Mouse (Mus musculus) brain, adult 10 weeks (tissue): Measurements from ENCODE around the gene Olfr170. TPM values are rescaled to one million over a fixed set of nuclear protein-coding genes. Genes with fewer than 3 reads are reported as not detected.

Source experiments
- polyA plus RNA-seq: library from polyadenylated mRNA; stranded (reverse); fragments of 350-450 nt; fragmentation: Illumina TruSeq; extraction: RNeasy Lipid Tissue Mini Kit (QIAGEN cat#74804); gene quantifications from one replicate; pipeline ENCODE4 v1.2.3, GENCODE M21; 2015; ENCODE audit warnings: low read depth, low replicate concordance

The Olfr170 gene
- not detected for polyA plus RNA-seq

DNA sequence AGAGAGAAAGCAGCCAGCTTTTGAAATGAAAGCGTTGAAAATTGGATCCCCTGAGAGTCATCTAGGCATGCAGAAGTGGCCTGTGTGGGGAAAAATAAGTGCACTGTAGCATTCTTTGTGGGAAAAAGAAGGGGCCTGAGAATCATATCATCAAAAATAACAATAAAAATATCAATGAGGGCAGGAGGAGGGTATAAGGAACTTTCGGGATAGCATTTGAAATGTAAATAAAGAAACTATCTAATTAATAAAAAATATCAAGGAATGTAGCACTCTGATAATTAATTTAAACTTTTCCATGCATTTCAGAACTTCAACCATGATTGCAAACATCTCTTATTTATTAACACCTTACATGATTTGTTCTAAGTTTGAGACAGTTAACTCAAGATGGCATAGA is at the start of gene Olfr170:
Gene Olfr170 (minus strand): TSS at position 101 of the 400 bp plus-strand sequence.

DNA sequence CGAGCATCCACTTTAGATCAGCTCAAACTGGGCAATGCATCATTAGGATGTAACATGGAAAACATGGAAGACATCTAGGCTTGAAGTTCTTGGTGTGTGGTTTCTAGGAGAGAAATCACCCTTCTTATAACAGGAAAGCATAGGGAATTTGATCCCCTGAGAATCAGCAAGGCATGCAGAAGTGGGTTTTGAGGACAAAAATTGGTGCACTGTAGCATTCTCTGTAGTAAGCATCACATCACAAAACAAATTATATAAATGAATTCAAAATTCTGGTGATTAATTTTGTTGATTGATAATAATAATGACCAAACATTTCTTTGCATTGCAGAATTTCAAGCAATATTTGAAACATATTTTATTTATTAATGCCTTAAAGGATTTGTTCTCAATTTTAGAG is 18.1 kb upstream of the Olfr170 start, which contains the start of gene Olfr171:
Gene Olfr171 (minus strand): TSS at position 101 of the 400 bp plus-strand sequence.

DNA sequence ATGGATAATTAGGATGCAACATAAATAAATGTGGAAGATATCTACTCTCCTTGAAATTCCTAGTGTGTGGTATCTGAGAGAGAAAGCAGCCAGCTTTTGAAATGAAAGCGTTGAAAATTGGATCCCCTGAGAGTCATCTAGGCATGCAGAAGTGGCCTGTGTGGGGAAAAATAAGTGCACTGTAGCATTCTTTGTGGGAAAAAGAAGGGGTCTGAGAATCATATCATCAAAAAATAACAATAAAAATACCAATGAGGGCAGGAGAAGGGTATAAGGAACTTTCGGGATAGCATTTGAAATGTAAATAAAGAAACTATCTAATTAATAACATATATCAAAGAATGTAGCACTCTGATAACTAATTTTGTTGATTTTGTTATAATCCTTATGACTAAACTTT is 40.0 kb downstream of the Olfr170 start, which contains the start of gene Olfr169:
Gene Olfr169 (minus strand): TSS at position 101 of the 400 bp plus-strand sequence.

Other genes starting within 250 kb of the Olfr170 start
- gene Olfr165, start 188.7 kb downstream of the Olfr170 start, polyA plus RNA-seq: not detected
- not detected for gene Olfr166, start 128.2 kb downstream of the Olfr170 start, polyA plus RNA-seq
- gene Olfr167, start 89.6 kb downstream of the Olfr170 start, polyA plus RNA-seq: not detected
- gene Olfr168, start 76.3 kb downstream of the Olfr170 start, polyA plus RNA-seq: not detected
- gene Olfr169, start 40.1 kb downstream of the Olfr170 start, polyA plus RNA-seq: not detected
- not detected for gene Olfr171, start 18.0 kb upstream of the Olfr170 start, polyA plus RNA-seq
- gene Lamp3, start 94.5 kb upstream of the Olfr170 start, polyA plus RNA-seq: not detected
- 0.51 TPM for gene B3gnt5, start 148.3 kb upstream of the Olfr170 start, polyA plus RNA-seq